In the genomic region with DNA sequence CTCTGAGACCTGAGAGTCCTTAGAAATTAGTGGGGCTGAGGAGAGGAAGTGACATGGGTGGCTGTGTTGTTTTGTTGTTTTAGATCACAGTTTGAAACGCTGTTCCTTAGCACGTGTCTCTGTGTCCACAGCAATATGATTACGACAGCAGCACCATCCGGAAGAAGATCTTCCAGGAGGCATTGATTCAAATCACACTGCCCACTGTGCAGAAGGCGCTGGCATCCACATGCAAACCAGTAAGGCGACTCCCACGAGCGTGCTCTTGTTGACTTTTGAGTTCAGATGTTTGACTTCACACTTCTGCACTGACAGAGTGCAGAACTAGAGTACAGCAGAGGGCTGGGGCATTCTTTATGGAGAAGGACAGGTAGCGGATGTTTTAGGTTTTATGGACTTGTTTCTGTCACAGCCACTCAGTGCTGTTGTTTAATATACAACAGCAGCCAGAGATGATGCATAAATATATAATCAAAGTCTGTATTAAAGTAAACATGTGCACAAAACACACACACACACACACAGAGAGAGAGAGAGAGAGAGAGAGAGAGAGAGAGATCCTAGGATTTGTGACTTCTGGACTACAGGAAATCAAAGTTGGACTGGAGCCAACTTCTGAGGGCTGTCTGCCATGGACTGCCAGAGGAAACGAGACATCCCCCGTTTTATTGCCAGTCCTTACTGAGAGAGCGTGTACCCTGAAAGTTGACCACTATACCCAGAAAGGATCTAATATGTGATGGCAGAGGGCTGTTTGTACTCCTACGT, we compare ENCODE assay signal across 9 mouse cellular contexts. TPM values are rescaled to one million over a fixed set of nuclear protein-coding genes. Genes with fewer than 3 reads are reported as not detected.
A peak's percentile ranks its signal among the peaks of the same experiment; 100 is the strongest.
DNase-seq lines count a peak whose midpoint lies in the region; ATAC-seq and TF ChIP-seq lines count a peak whose summit lies in the region.
"Had no signal": no experiment of that assay in that cellular context is flagged by ENCODE, and none has a peak within 500 bp of the region (broad histone marks: within the 10 kb centered on the region; RNA-seq: fewer than 3 reads in every experiment).

No protein-coding gene starts in this region.

- peak; percentile 68 to 76 for DNase-seq in cerebellum, postnatal 14 days
- DNase-seq in cerebellum, postnatal 36 days: no peak
- no peak for DNase-seq in liver, postnatal 0 days
- no peak for DNase-seq in liver, embryonic 11.5 days (ENCODE audit: low spot score)
- no peak for DNase-seq in testis, postnatal 14 days (ENCODE audit: low spot score)
- no peak for DNase-seq in cerebellum, adult 8-10 months

- TF ChIP-seq EP300 in liver, postnatal 0 days (IDR thresholded peaks at IDR 0.05; ENCODE audit: low read depth): no peak

- H3K4me2 ChIP-seq in liver, postnatal 0 days (ENCODE audit: low read depth, low read length): no peak overlapping the region
- no peak overlapping the region for H3K4me2 ChIP-seq in liver, embryonic 11.5 days
- peak overlapping the region; percentile 35; the same call in 1 of the 2 replicates for H3K4me2 ChIP-seq in heart, embryonic 16.5 days (ENCODE audit: low read depth, low read length)
- H3K4me2 ChIP-seq in limb, embryonic 15.5 days: no peak overlapping the region

- H3K36me3 ChIP-seq in liver, postnatal 0 days (replicated peaks; ENCODE audit: insufficient read depth, low read length): peaks cover 9% of the 10 kb centered on the region; the same call in 1 of the 2 replicates
- H3K36me3 ChIP-seq in liver, embryonic 11.5 days (ENCODE audit: control insufficient read depth, insufficient read depth, low read length): no peaks in the 10 kb centered on the region
- no peaks in the 10 kb centered on the region for H3K36me3 ChIP-seq in heart, embryonic 16.5 days (ENCODE audit: control insufficient read depth, insufficient read depth)
- H3K36me3 ChIP-seq in limb, embryonic 15.5 days: no peaks in the 10 kb centered on the region

- no peak for ATAC-seq in liver, postnatal 0 days
- no peak for ATAC-seq in liver, embryonic 11.5 days (replicated peaks; ENCODE audit: low FRiP score)
- no peak for ATAC-seq in heart, embryonic 16.5 days (replicated peaks; ENCODE audit: extremely low read depth, insufficient read depth, low FRiP score)
- ATAC-seq in limb, embryonic 15.5 days (ENCODE audit: insufficient number of reproducible peaks, low FRiP score, low TSS enrichment, low read depth): no peak
- ATAC-seq: activated CD4-positive, CD25-positive, alpha-beta regulatory T cell, adult 4 months had no signal

- no peak for TF ChIP-seq CTCF in liver, postnatal 0 days (IDR thresholded peaks at IDR 0.05; ENCODE audit: low read depth)

- WGBS in liver, postnatal 0 days (ENCODE audit: insufficient replicate concordance): 32% methylated on average over 13 of the region's 13 CpGs
- WGBS in liver, embryonic 11.5 days: 63% methylated on average over 13 of the region's 13 CpGs
- 36% methylated on average over 13 of the region's 13 CpGs for WGBS in heart, embryonic 16.5 days
- 41% methylated on average over 13 of the region's 13 CpGs for WGBS in limb, embryonic 15.5 days

- H3K9ac ChIP-seq in liver, postnatal 0 days (replicated peaks): no peak overlapping the region
- H3K9ac ChIP-seq in liver, embryonic 11.5 days (ENCODE audit: low read depth, low read length): no peak overlapping the region
- H3K9ac ChIP-seq in heart, embryonic 16.5 days (ENCODE audit: low read length): no peak overlapping the region; the same call in 1 of the 2 replicates
- H3K9ac ChIP-seq in limb, embryonic 15.5 days: no peak overlapping the region

- no peaks in the 10 kb centered on the region for H3K27me3 ChIP-seq in liver, postnatal 0 days (ENCODE audit: insufficient read depth, low read length)
- no peaks in the 10 kb centered on the region for H3K27me3 ChIP-seq in liver, embryonic 11.5 days (replicated peaks; ENCODE audit: control insufficient read depth, insufficient read depth, low read length)
- no peaks in the 10 kb centered on the region for H3K27me3 ChIP-seq in heart, embryonic 16.5 days (ENCODE audit: control insufficient read depth, insufficient read depth, low read length)
- no peaks in the 10 kb centered on the region for H3K27me3 ChIP-seq in limb, embryonic 15.5 days

- H3K4me1 ChIP-seq in liver, postnatal 0 days (ENCODE audit: insufficient read depth): peaks cover 16% of the 10 kb centered on the region
- peaks cover 11% of the 10 kb centered on the region; the same call in 1 of the 2 replicates for H3K4me1 ChIP-seq in liver, embryonic 11.5 days (replicated peaks; ENCODE audit: control insufficient read depth, insufficient read depth, low read length)
- H3K4me1 ChIP-seq in heart, embryonic 16.5 days (ENCODE audit: control insufficient read depth, insufficient read depth, low read length): peaks cover 11% of the 10 kb centered on the region
- 0 out of 2 replicates have a peak, but pooled peaks cover 16% of the 10 kb centered on the region for H3K4me1 ChIP-seq in limb, embryonic 15.5 days

- H3K4me3 ChIP-seq in liver, postnatal 0 days (ENCODE audit: low read depth, low read length): no peak overlapping the region
- no peak overlapping the region for H3K4me3 ChIP-seq in liver, embryonic 11.5 days (ENCODE audit: low read depth, low read length)
- no peak overlapping the region for H3K4me3 ChIP-seq in heart, embryonic 16.5 days (ENCODE audit: low read length)
- no peak overlapping the region for H3K4me3 ChIP-seq in limb, embryonic 15.5 days

- H3K27ac ChIP-seq in liver, postnatal 0 days (ENCODE audit: low read depth): peak overlapping the region; percentile 30; the same call in 1 of the 2 replicates
- no peak overlapping the region for H3K27ac ChIP-seq in liver, embryonic 11.5 days (ENCODE audit: low read depth, low read length)
- H3K27ac ChIP-seq in heart, embryonic 16.5 days (ENCODE audit: low read length): no peak overlapping the region
- 0 out of 2 replicates have a peak overlapping the region, but pooled peaks have one; percentile 51 for H3K27ac ChIP-seq in limb, embryonic 15.5 days

- no peaks in the 10 kb centered on the region for H3K9me3 ChIP-seq in liver, postnatal 0 days (ENCODE audit: low read length)
- H3K9me3 ChIP-seq in liver, embryonic 11.5 days (ENCODE audit: control insufficient read depth, low read length): no peaks in the 10 kb centered on the region
- no peaks in the 10 kb centered on the region for H3K9me3 ChIP-seq in heart, embryonic 16.5 days (replicated peaks; ENCODE audit: control insufficient read depth, low read length)
- H3K9me3 ChIP-seq in limb, embryonic 15.5 days: no peaks in the 10 kb centered on the region

RNA-seq across cellular contexts. Expression of a gene that starts 46.0 kb away (rescaled TPM):
- polyA plus RNA-seq in liver, postnatal 0 days (2015; fragmentation: Nextera tagmentation; extraction: Ambion mirVana): 3.7 and 5.2 TPM in 2 replicates
- polyA plus RNA-seq in liver, embryonic 11.5 days (2014; fragmentation: Nextera tagmentation; extraction: Ambion mirVana): 17.5 and 18.6 TPM in 2 replicates
- 9.8 and 11.6 TPM in 2 replicates for polyA plus RNA-seq in heart, embryonic 16.5 days (2015; fragmentation: Nextera tagmentation; extraction: Ambion mirVana)
- polyA plus RNA-seq in limb, embryonic 15.5 days (2015; fragmentation: Nextera tagmentation; extraction: Ambion mirVana): 16.9 and 19.1 TPM in 2 replicates

Comparison
In these comparisons a context has a peak if more than half of its experiments do, and no peak if none do; other contexts are left out.
1. DNase-seq: peak in cerebellum, postnatal 14 days (2 of 2); none in cerebellum, postnatal 36 days (0 of 2), liver, postnatal 0 days (single experiment), liver, embryonic 11.5 days (single experiment), testis, postnatal 14 days (single experiment) and cerebellum, adult 8-10 months (single experiment).
2. H3K27ac ChIP-seq: peak in liver, postnatal 0 days (single experiment) and limb, embryonic 15.5 days (single experiment); none in liver, embryonic 11.5 days (single experiment) and heart, embryonic 16.5 days (single experiment).